Mouse (Mus musculus) forebrain, embryonic 12.5 days (tissue): ENCODE results near the gene Ms4a5. TPM values are rescaled to one million over a fixed set of nuclear protein-coding genes. Genes with fewer than 3 reads are reported as not detected.
"Not testable (repeated sequence)": the region's sequence is repeated elsewhere in the genome, so short reads cannot be mapped to it uniquely, and the experiment has no call there.

Experiments
- ATAC-seq: fragments of 200-750 bp; cut with Nextera tagmentation; 2 replicates; pipeline ENCODE4 v1.8.0; 2017; ENCODE audit warnings: moderate TSS enrichment; ENCODE audit not compliant: low FRiP score
- H3K27ac ChIP-seq: fragments of 300-500 bp; sonication (generic); 2 replicates; pipeline ENCODE4 v1.5.1; 2016; ENCODE audit warnings: mild to moderate bottlenecking
- H3K27me3 ChIP-seq: fragments of 300-500 bp; sonication (generic); 2 replicates; pipeline ENCODE4 v1.6.1; 2016; ENCODE audit warnings: mild to moderate bottlenecking
- H3K36me3 ChIP-seq: fragments of 300-500 bp; sonication (generic); replicated peaks from 2 replicates; pipeline ENCODE4 v1.6.1; 2016; ENCODE audit warnings: mild to moderate bottlenecking
- H3K4me1 ChIP-seq: fragments of 300-500 bp; sonication (generic); 2 replicates; pipeline ENCODE4 v1.6.1; 2016
- H3K4me2 ChIP-seq: fragments of 300-500 bp; sonication (generic); 2 replicates; pipeline ENCODE4 v1.6.1; 2016; ENCODE audit warnings: mild to moderate bottlenecking, moderate library complexity
- H3K4me3 ChIP-seq: fragments of 300-500 bp; sonication (generic); replicated peaks from 2 replicates; pipeline ENCODE4 v1.5.1; 2016; ENCODE audit warnings: mild to moderate bottlenecking
- H3K9ac ChIP-seq: fragments of 300-500 bp; sonication (generic); 2 replicates; pipeline ENCODE4 v1.6.1; 2016; ENCODE audit warnings: mild to moderate bottlenecking
- H3K9me3 ChIP-seq: fragments of 300-500 bp; sonication (generic); 2 replicates; pipeline ENCODE4 v1.6.1; 2016
- whole genome bisulfite sequencing: fragments of 180-500 bp; shearing (Covaris S2); methylation state at CpG from one replicate; pipeline ENCODE4 v1.1.7; 2016; 5-methylcytosine and 5-hydroxymethylcytosine counted together
- polyA plus RNA-seq: library from polyadenylated mRNA; unstranded; fragments of >200 nt; fragmentation: Nextera tagmentation; extraction: Ambion mirVana; gene quantifications from 2 replicates; pipeline ENCODE4 v1.2.1, GENCODE M21; 2016

The Ms4a5 gene
- polyA plus RNA-seq, 1 experiment from 2014 or later, result not detected

DNA sequence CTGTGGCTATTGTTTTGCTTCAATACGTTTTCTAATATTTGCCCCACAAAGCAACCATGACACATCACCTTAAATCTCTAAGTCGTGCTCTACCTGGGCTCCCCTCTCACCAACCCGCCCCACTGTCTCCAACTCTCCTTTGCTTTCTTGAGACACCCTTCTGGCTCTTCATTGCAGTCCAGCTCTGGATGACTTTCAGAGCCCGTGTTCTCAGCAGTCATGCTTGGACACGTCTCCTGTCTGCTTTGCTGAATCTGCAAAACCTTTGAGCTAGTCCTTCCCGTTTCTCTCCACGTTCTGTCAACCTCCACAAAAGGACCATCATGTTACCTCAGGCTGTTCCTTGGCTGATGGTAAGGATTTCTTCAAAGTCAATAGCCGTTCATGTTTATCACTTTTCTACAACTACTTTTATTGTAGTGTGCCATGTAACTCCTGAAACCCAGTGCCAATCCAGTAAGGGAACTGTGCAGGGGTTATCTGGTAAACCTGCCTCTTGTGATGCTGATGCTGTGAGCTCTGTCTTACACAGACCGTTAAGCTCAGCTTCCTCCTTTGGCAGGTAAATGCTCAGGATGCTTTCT is 19.0 kb downstream of the Ms4a5 start:
- Histone ChIP-seq H3K36me3 (no peaks in the 10 kb centered on the region), H3K27me3 (no peaks in the 10 kb centered on the region)
- ATAC-seq, result no peak

DNA sequence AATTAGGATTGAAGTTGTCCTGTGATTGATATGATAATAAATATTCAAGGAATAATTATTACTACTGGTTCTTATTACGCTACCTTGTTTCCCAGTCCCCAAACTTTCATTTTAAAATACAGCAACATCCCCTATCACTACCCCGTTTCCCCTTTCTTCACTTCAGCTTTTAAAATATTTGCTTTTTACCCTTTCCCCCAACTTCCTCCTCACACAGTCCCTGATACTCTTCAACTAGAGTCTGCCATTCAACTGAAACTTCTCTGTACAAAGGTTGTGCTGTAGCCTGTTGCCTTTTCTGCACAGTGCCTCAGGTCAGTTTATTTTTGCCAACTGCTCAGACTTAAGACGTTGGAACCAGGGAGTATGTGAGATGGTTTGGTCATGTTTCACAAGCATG is 20.1 kb downstream of the Ms4a5 start:
- ATAC-seq, result no peak
- H3K4me1 ChIP-seq, result no peaks in the 10 kb centered on the region
- no peaks in the 10 kb centered on the region for H3K9me3 ChIP-seq
- no peak overlapping the region for H3K4me2 ChIP-seq
- no peak overlapping the region for H3K27ac ChIP-seq
- H3K27me3 ChIP-seq, result no peaks in the 10 kb centered on the region
- WGBS, result 91% methylated on average over 3 of the region's 3 CpGs
- no peak overlapping the region for H3K9ac ChIP-seq
- no peak overlapping the region for H3K4me3 ChIP-seq
- H3K36me3 ChIP-seq, result no peaks in the 10 kb centered on the region

More for the DNA sequence above, 19.0 kb downstream of the Ms4a5 start:
- no peak overlapping the region for H3K4me2 ChIP-seq
- H3K4me1 ChIP-seq, result no peaks in the 10 kb centered on the region
- no peaks in the 10 kb centered on the region for H3K9me3 ChIP-seq
- 89% methylated on average over 9 of the region's 9 CpGs for WGBS
- H3K27ac ChIP-seq, result no peak overlapping the region
- no peak overlapping the region for H3K9ac ChIP-seq
- H3K4me3 ChIP-seq, result no peak overlapping the region

DNA sequence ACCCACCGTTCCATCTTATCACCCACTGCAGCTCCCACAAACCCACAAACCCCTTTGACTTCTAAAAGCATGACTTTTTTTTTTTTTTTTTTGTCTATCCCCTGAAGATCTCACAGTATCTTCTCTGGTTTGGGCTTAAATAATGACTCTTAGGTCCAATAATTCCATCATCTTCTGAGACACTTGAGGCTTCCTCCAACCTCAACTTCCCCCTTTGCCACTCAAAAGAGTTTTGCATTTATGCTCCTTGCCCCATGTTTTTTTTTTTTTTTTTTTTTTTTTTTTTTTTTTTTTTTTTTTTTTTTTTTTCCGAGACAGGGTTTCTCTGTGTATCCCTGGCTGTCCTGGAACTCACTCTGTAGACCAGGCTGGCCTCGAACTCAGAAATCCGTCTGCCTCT is 20.7 kb downstream of the Ms4a5 start:
- 85% methylated on average over 4 of the region's 4 CpGs for WGBS
- not testable (repeated sequence) for H3K9me3 ChIP-seq, ATAC-seq, H3K27me3 ChIP-seq, H3K4me1 ChIP-seq, H3K36me3 ChIP-seq, H3K9ac ChIP-seq, H3K27ac ChIP-seq, H3K4me2 ChIP-seq, H3K4me3 ChIP-seq

DNA sequence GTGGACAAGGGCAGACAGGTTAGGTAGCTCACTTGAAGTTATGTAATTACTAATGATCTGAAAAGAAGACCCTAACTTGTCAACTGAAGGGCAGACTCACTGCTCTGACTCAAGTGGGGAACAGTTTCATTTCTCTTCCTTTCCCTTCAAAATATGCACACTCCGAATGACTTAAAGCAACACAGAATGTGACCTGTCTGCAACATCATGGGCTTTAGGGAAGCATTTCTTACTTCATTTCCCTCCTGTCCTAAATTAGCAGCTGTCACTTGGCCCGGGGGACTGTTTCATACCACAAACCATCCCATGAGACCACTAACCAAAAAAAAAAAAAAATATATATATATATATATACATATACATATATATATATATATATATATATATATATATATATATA is 22.2 kb downstream of the Ms4a5 start:
- 95% methylated on average over 2 of the region's 2 CpGs for WGBS

DNA sequence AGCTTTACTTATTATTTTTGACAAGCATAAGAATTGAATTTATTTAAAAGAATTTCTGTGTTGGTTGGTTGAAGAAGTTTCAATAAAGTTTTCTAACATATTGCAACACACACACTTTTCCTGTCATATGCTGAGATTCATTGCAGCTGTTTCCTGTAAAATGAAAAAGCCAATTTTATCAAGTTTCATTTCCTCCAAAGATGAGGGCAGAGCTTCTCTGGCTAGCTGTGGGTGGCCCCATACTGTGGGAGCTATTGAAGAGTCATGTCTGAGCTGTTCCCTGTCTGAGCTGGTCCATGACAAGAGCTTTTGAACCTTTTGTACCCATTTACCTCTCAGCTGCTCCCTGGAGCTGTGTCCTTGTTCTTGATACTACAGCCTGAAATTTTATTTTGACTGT is 39.4 kb downstream of the Ms4a5 start:
- ATAC-seq, result no peak
- Histone ChIP-seq H3K4me1 (no peaks in the 10 kb centered on the region), H3K36me3 (no peaks in the 10 kb centered on the region), H3K9ac (no peak overlapping the region), H3K4me3 (no peak overlapping the region), H3K27me3 (no peaks in the 10 kb centered on the region), H3K4me2 (no peak overlapping the region), H3K9me3 (no peaks in the 10 kb centered on the region), H3K27ac (no peak overlapping the region)

More for the DNA sequence above, 22.2 kb downstream of the Ms4a5 start:
- no peaks in the 10 kb centered on the region for H3K36me3 ChIP-seq
- no peak overlapping the region for H3K9ac ChIP-seq
- H3K9me3 ChIP-seq, result no peaks in the 10 kb centered on the region
- no peaks in the 10 kb centered on the region for H3K4me1 ChIP-seq
- no peak for ATAC-seq
- H3K27me3 ChIP-seq, result no peaks in the 10 kb centered on the region
- no peak overlapping the region for H3K4me3 ChIP-seq
- no peak overlapping the region for H3K4me2 ChIP-seq
- H3K27ac ChIP-seq, result no peak overlapping the region

DNA sequence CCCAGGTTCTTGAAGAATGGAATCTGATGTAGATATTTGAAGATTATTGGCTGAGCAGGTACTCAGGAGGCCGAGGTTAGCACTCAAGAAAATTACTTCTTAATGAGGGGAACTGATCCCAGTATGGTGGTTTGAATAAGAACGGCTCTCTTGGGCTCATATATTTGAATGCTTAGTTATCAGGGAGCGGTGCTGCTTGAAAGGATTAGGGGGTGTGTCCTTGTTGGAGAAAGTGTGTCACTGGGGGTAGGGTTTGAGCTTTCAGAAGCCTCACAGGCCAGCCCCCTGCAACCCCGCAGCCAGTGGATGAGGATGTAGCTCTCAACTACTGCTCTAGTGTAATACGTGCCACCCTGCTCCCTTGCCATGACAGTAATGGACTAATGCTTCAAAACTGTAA is 41.1 kb downstream of the Ms4a5 start:
- Histone ChIP-seq H3K4me3 (no peak overlapping the region), H3K9me3 (no peaks in the 10 kb centered on the region), H3K27me3 (no peaks in the 10 kb centered on the region), H3K9ac (no peak overlapping the region), H3K36me3 (no peaks in the 10 kb centered on the region), H3K4me1 (no peaks in the 10 kb centered on the region), H3K4me2 (no peak overlapping the region), H3K27ac (no peak overlapping the region)
- no peak for ATAC-seq
- WGBS, result 59% methylated on average over 5 of the region's 5 CpGs

DNA sequence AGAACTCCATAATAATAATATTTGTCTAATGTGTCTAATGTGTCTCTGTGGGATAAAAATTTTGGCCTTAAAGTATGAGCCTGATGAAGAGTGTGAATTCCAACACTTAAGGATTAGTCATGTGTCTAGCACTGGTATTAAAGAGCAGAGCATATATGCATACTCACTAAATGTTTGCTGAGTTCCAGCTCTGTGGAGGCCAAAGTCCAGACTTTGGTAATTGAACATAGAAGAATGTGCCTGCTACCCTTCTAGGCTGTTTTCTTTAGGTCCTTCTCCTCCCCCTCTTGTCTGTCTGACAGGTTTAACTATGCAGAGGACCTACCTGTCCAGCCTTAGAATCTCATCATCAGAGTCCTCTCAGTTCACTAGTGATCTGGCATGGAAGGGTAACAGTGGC is 47.9 kb downstream of the Ms4a5 start:
- no peak overlapping the region for H3K4me2 ChIP-seq
- H3K27me3 ChIP-seq, result no peaks in the 10 kb centered on the region
- H3K9me3 ChIP-seq, result no peaks in the 10 kb centered on the region
- H3K4me1 ChIP-seq, result no peaks in the 10 kb centered on the region
- no peak overlapping the region for H3K4me3 ChIP-seq
- no peak for ATAC-seq
- H3K27ac ChIP-seq, result no peak overlapping the region
- H3K36me3 ChIP-seq, result no peaks in the 10 kb centered on the region
- no peak overlapping the region for H3K9ac ChIP-seq

DNA sequence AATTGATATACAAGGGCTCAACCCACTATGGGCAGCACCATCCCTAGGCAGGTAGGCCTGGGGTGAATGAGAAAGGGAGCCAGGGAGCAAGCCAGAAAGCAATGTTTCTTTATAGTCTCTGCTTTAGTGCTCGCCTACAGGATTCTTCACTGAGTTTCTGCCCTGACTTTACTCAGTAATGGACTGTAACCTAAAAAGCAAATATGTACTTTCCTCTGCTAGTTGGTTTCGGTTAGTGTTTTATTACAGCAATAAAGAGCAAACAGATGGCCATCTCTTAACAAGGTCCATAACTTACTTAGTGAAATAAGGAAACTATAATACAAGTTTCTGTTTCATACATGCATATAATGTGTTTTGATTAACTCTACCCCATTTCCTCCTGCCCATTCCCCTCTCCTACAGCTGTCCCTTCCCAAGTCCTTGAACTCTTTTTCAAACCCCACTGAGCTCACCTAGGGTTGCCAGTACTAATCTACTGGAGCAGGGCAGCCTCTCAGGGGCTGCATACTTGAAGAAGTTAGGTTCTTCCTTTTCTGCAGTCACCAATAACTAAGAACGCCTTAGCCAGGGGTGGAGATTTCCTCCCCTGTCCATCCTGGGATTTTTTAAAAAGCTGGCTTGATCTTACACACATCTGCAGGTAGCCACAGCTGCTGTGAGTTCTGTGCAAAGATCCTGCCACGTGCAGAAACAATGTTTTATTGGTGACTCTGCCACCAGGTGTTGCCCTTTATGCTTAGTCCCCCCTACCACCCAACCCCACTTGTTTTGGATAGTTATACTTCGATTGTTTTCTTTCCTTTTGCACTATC is 48.5 kb downstream of the Ms4a5 start:
- no peaks in the 10 kb centered on the region for H3K36me3 ChIP-seq
- H3K4me2 ChIP-seq, result no peak overlapping the region
- no peaks in the 10 kb centered on the region for H3K27me3 ChIP-seq
- H3K9me3 ChIP-seq, result no peaks in the 10 kb centered on the region
- H3K9ac ChIP-seq, result no peak overlapping the region
- no peak for ATAC-seq
- H3K27ac ChIP-seq, result no peak overlapping the region
- 70% methylated on average over 5 of the region's 5 CpGs for WGBS
- H3K4me3 ChIP-seq, result no peak overlapping the region
- H3K4me1 ChIP-seq, result no peaks in the 10 kb centered on the region

DNA sequence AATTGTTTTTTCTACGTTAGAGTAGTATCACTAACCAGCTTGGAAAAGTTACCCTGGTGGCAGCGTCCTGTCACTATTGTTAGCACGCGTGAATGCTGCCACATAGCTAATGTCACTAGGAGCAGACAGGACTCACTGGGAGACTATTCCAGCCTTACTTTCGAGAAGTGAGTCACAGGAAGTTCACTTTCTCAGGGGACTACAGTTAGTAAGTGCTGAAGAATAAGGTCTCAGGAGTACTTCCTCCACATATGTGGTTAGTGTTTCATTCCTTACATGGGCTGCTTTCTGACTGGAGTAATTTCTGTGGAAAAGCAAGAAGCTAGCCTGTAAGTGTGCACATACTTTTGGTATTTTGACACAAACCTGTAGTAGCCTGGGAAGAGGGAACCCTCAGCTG is 49.4 kb downstream of the Ms4a5 start:
- Histone ChIP-seq H3K36me3 (no peaks in the 10 kb centered on the region), H3K4me3 (no peak overlapping the region), H3K4me1 (no peaks in the 10 kb centered on the region), H3K27ac (no peak overlapping the region), H3K9me3 (no peaks in the 10 kb centered on the region), H3K9ac (no peak overlapping the region), H3K4me2 (no peak overlapping the region), H3K27me3 (no peaks in the 10 kb centered on the region)
- no peak for ATAC-seq
- 79% methylated on average over 5 of the region's 5 CpGs for WGBS

DNA sequence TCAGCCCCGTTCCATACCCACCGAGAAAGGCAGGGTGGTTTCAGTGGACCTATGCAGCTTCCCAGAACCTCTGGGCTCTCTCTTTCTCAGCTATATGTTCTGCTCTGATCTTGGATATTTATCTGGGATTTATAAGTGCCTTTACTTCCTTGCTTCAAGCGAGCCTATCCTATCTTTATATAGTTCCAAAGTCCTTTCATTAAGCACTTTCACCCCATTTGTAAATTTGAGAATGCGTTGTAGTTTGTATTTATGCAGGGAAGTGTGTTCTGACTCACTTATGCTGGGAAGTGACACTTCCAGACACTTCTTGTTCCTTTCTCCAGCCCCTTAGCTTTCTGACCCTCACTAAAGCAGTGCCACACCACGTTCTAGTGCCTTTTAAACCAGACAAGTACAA is 51.3 kb downstream of the Ms4a5 start, which contains the start of gene Ms4a12:
Gene Ms4a12, minus strand, starts transcription at position 101 of the 400 bp plus-strand sequence.
- Histone ChIP-seq H3K36me3 (no peaks in the 10 kb centered on the region), H3K4me1 (no peaks in the 10 kb centered on the region), H3K9ac (no peak within 1 kb of the TSS), H3K9me3 (no peaks in the 10 kb centered on the region), H3K4me3 (no peak within 1 kb of the TSS), H3K4me2 (no peak within 1 kb of the TSS), H3K27ac (no peak within 1 kb of the TSS), H3K27me3 (no peaks in the 10 kb centered on the region)
- no peak for ATAC-seq
- WGBS, result 80% methylated on average over 5 of the region's 5 CpGs

Other genes with a start within 250 kb of the Ms4a5 start
- gene Ms4a8a, start 202.8 kb downstream of the Ms4a5 start, polyA plus RNA-seq, result not detected in 2 replicates
- not detected in 2 replicates for gene 1700017D01Rik, start 153.0 kb downstream of the Ms4a5 start, polyA plus RNA-seq
- gene 1700025F22Rik, start 118.6 kb downstream of the Ms4a5 start, polyA plus RNA-seq, result not detected in 2 replicates
- gene Ms4a13, start 87.1 kb downstream of the Ms4a5 start, polyA plus RNA-seq, result not detected in 2 replicates
- gene Ms4a12, start 51.4 kb downstream of the Ms4a5 start, polyA plus RNA-seq, result not detected in 2 replicates
- not detected in 2 replicates for gene Ms4a1, start 17.6 kb downstream of the Ms4a5 start, polyA plus RNA-seq
- gene Ms4a14, start 30.6 kb upstream of the Ms4a5 start, polyA plus RNA-seq, result not detected in 2 replicates
- gene Ms4a7, start 52.3 kb upstream of the Ms4a5 start, polyA plus RNA-seq, result 1.5 and 1.9 TPM in 2 replicates
- gene Ms4a4a, start 91.7 kb upstream of the Ms4a5 start, polyA plus RNA-seq, result 1.4 and 2.4 TPM in 2 replicates
- not detected in 2 replicates for gene Ms4a4c, start 120.9 kb upstream of the Ms4a5 start, polyA plus RNA-seq
- gene Ms4a4b, start 159.7 kb upstream of the Ms4a5 start, polyA plus RNA-seq, result not detected in 2 replicates
- 1.6 and 1.8 TPM in 2 replicates for gene Ms4a6c, start 185.5 kb upstream of the Ms4a5 start, polyA plus RNA-seq
- not detected in 2 replicates for gene Gm8369, start 202.1 kb upstream of the Ms4a5 start, polyA plus RNA-seq
- gene Ms4a6b, start 232.6 kb upstream of the Ms4a5 start, polyA plus RNA-seq, result 1.6 and 2.1 TPM in 2 replicates